Mouse (Mus musculus): ENCODE measurements at regions not wholly inside any gene's neighbourhood (a gene's known extent, or its start where the extent isn't known, plus 50 kb on each side); places are given as distances from the start of the nearest gene placed in this dataset.

DNA sequence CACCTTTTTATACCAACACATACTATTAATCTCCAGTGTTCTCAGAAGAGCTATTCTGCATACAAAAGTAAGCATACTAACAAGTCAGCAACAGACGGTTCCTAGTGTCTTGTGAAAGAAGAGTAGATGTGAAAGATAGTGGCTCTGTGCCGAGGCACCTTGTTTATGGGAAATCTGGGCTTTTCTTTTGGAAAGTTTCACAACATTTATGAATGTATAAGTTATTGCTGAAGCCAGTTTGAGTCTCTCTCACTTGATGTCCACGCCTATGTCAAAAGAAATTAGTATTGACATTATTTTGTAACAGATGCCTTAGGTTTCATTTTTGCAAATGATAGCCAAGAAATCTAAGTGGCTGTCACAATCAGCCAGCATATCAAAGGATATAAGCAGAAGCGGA is 822.0 kb upstream of the Vwc2 start:
- TF ChIP-seq POLR2AphosphoS2 (IDR thresholded peaks at IDR 0.05; ENCODE audit: low read length) (no peak), CTCF (IDR thresholded peaks at IDR 0.05 in 2 of 3, conservative IDR thresholded peaks at IDR 0.05 in 1 of 3; ENCODE audit: control insufficient read depth in 1 of 3, insufficient read depth in 1 of 3, low read depth in 2 of 3, low read length in 3 of 3, poor library complexity in 1 of 3, severe bottlenecking in 1 of 3) (no peak), USF2 (IDR thresholded peaks at IDR 0.05; ENCODE audit: borderline replicate concordance in 1 of 2, insufficient read depth in 1 of 2, low read depth in 1 of 2, low read length in 2 of 2) (no peak), GATA1 (IDR thresholded peaks at IDR 0.05; ENCODE audit: low read depth, low read length) (no peak)
